Comparison of ENCODE assay signal across 1 mouse cellular context in the genomic region with DNA sequence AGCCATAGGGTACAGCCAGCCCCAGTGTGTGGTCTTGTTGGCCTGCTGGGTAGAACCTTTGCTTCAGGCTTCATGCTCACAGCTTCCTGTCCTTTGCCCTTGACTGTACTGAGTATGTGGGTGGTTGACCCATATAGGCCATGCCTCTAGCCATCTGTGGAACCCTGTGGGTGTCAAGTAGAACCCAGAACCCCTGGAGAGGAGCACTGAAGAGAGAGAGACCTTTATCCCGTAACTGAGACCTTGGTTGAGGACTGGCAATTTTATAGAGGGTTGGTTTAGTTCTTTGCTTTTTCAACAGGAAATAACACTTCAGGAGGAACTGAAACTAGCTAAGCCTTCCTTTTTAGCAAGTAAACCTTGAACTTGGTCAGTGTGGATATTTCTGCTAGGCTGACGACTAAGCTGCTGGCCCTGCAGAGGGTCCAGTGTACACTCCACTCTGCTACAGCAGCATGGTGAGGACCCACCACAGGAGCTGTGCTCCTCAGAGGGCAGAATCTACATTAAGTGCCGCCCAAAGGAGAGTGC.
TF ChIP-seq lines count a peak whose summit lies in the region.

No protein-coding gene starts in this region.

TF ChIP-seq in CH12.LX, 34 proteins besides CTCF, POLR2A, EP300 and RAD21 (continued from another document):
- TF ChIP-seq TCF12 (IDR thresholded peaks at IDR 0.05; ENCODE audit: low read depth, low read length) (no peak; the same call in 1 of the 2 replicates), E2F4 (IDR thresholded peaks at IDR 0.05; ENCODE audit: insufficient replicate concordance, low read depth, low read length) (no peak), IRF4 (IDR thresholded peaks at IDR 0.05; ENCODE audit: low read depth, low read length) (peak; percentile 97), PAX5 (IDR thresholded peaks at IDR 0.05; ENCODE audit: low read length) (no peak), ETS1 (conservative IDR thresholded peaks at IDR 0.05; ENCODE audit: low read depth, low read length) (peak; percentile 26; the same call in 1 of the 2 replicates), ZMIZ1 (IDR thresholded peaks at IDR 0.05; ENCODE audit: low read depth, low read length) (no peak), USF2 (conservative IDR thresholded peaks at IDR 0.05; ENCODE audit: low read depth, low read length) (no peak), KAT2A (IDR thresholded peaks at IDR 0.05; ENCODE audit: insufficient replicate concordance, low read length) (no peak)
